In the genomic region with DNA sequence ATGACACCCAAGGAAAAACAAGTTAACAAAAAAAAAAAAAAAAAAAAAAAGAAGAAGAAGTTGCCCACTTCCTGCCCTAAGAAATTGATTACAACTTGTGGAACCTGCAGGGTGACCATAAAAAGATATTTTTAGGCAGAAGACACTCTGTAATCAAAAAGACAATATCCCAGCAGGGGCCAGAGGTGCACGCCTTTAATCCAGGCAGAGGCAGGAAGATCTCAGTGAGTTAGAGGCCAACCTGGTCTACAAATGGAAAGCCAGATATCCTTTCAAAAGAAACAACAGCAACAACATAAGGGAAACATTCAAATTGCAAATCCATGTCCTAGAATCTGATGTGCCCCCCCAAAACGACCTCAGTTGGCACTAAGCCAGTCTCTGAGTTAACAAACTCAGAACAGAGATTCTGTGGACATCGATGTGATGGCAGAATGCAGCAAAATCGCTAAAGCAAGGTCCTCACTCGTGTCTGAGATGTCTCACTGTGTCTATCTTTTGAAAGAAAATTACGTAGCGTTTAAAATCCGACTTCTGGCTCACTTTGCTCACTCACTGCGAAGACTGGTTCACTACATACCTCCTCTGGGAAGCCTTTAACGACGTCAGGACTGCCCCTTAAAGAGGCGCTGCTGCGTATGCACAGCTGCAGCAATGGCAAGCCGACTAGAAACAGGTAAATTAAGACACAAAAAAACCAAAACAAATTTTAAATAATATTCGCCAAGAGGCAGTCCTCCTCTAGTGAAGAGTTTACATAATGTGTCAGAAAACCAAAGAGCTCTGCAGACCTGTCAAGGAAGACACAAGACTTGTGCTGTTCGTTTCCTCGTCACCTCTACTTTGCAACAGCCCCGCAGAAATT, we compare ENCODE assay signal across 8 mouse cellular contexts. TPM values are rescaled to one million over a fixed set of nuclear protein-coding genes. Genes with fewer than 3 reads are reported as not detected.
A peak's percentile ranks its signal among the peaks of the same experiment; 100 is the strongest.
DNase-seq lines count a peak whose midpoint lies in the region; ATAC-seq and TF ChIP-seq lines count a peak whose summit lies in the region.

No protein-coding gene starts in this region.

- H3K4me2 ChIP-seq in hindbrain, postnatal 0 days (ENCODE audit: low read depth, low read length): peak overlapping the region; percentile 86
- H3K4me2 ChIP-seq in liver, postnatal 0 days (ENCODE audit: low read depth, low read length): peak overlapping the region; percentile 87

- no peak for ATAC-seq in hindbrain, postnatal 0 days
- no peak for ATAC-seq in liver, postnatal 0 days

- H3K9me3 ChIP-seq in hindbrain, postnatal 0 days (ENCODE audit: low read length): no peaks in the 10 kb centered on the region
- no peaks in the 10 kb centered on the region for H3K9me3 ChIP-seq in liver, postnatal 0 days (ENCODE audit: low read length)

- no peak for TF ChIP-seq CTCF in hindbrain, postnatal 0 days (IDR thresholded peaks at IDR 0.05; ENCODE audit: low read depth)
- TF ChIP-seq CTCF in liver, postnatal 0 days (IDR thresholded peaks at IDR 0.05; ENCODE audit: low read depth): no peak

- H3K27me3 ChIP-seq in hindbrain, postnatal 0 days (ENCODE audit: insufficient read depth, low read length): no peaks in the 10 kb centered on the region
- H3K27me3 ChIP-seq in liver, postnatal 0 days (ENCODE audit: insufficient read depth, low read length): no peaks in the 10 kb centered on the region

- H3K9ac ChIP-seq in hindbrain, postnatal 0 days (replicated peaks; ENCODE audit: low read length): peak overlapping the region; percentile 88
- H3K9ac ChIP-seq in liver, postnatal 0 days (replicated peaks): peak overlapping the region; percentile 91

- 0 out of 2 replicates have a peak, but pooled peaks cover 7% of the 10 kb centered on the region for H3K4me1 ChIP-seq in hindbrain, postnatal 0 days (ENCODE audit: insufficient read depth, low read length)
- H3K4me1 ChIP-seq in liver, postnatal 0 days (ENCODE audit: insufficient read depth): peaks cover 14% of the 10 kb centered on the region

- H3K4me3 ChIP-seq in hindbrain, postnatal 0 days (ENCODE audit: low read length): peak overlapping the region; percentile 93
- H3K4me3 ChIP-seq in liver, postnatal 0 days (ENCODE audit: low read depth, low read length): peak overlapping the region; percentile 96

- TF ChIP-seq EP300 in liver, postnatal 0 days (IDR thresholded peaks at IDR 0.05; ENCODE audit: low read depth): no peak

- H3K27ac ChIP-seq in hindbrain, postnatal 0 days: peak overlapping the region; percentile 94
- peak overlapping the region; percentile 94 for H3K27ac ChIP-seq in liver, postnatal 0 days (ENCODE audit: low read depth)

- 5% methylated on average over 18 of the region's 18 CpGs for WGBS in hindbrain, postnatal 0 days
- 3% methylated on average over 18 of the region's 18 CpGs for WGBS in liver, postnatal 0 days (ENCODE audit: insufficient replicate concordance)

- peak; percentile 48 for DNase-seq in embryo, embryonic 10 days (ENCODE audit: low spot score)
- no peak for DNase-seq in embryo, embryonic 9.5 days (ENCODE audit: extremely low spot score)
- peak; percentile 43 for DNase-seq in CD4-positive helper T cell, adult 2 months (ENCODE audit: low read depth, low spot score)
- DNase-seq in embryo, embryonic 11 days: peak; percentile 48
- peak; percentile 50 for DNase-seq in hindbrain, postnatal 0 days (ENCODE audit: low spot score)
- no peak for DNase-seq in liver, postnatal 0 days
- peak; percentile 16 for DNase-seq in right cerebral cortex, postnatal 25 days
- DNase-seq in urinary bladder, postnatal 25 days (ENCODE audit: low spot score): no peak

- no peaks in the 10 kb centered on the region for H3K36me3 ChIP-seq in hindbrain, postnatal 0 days (ENCODE audit: insufficient read depth, low read length)
- H3K36me3 ChIP-seq in liver, postnatal 0 days (replicated peaks; ENCODE audit: insufficient read depth, low read length): no peaks in the 10 kb centered on the region

RNA-seq across cellular contexts. Expression of a gene that starts 1.0 kb away (rescaled TPM):
- total RNA-seq in hindbrain, postnatal 0 days (2014; rRNA removed): 71.2 and 83.0 TPM in 2 replicates
- polyA plus RNA-seq in hindbrain, postnatal 0 days (2015; fragmentation: Nextera tagmentation; extraction: Ambion mirVana): 32.6 and 32.9 TPM in 2 replicates
- polyA plus RNA-seq in liver, postnatal 0 days (2015; fragmentation: Nextera tagmentation; extraction: Ambion mirVana): 8.5 and 10.0 TPM in 2 replicates

RNA-seq across cellular contexts. Expression of a gene that starts 22.4 kb away (rescaled TPM):
- 61.0 and 62.1 TPM in 2 replicates for total RNA-seq in hindbrain, postnatal 0 days (2014; rRNA removed)
- polyA plus RNA-seq in hindbrain, postnatal 0 days (2015; fragmentation: Nextera tagmentation; extraction: Ambion mirVana): 41.9 and 45.6 TPM in 2 replicates
- 12.1 and 13.4 TPM in 2 replicates for polyA plus RNA-seq in liver, postnatal 0 days (2015; fragmentation: Nextera tagmentation; extraction: Ambion mirVana)

RNA-seq across cellular contexts. Expression of a gene that starts 22.8 kb away (rescaled TPM):
- total RNA-seq in hindbrain, postnatal 0 days (2014; rRNA removed): 43.9 and 45.5 TPM in 2 replicates
- 38.8 and 48.5 TPM in 2 replicates for polyA plus RNA-seq in hindbrain, postnatal 0 days (2015; fragmentation: Nextera tagmentation; extraction: Ambion mirVana)
- polyA plus RNA-seq in liver, postnatal 0 days (2015; fragmentation: Nextera tagmentation; extraction: Ambion mirVana): 2.7 and 2.8 TPM in 2 replicates

RNA-seq across cellular contexts. Expression of a gene that starts 48.4 kb away (rescaled TPM):
- total RNA-seq in hindbrain, postnatal 0 days (2014; rRNA removed): 19.9 and 22.5 TPM in 2 replicates
- 23.2 and 23.6 TPM in 2 replicates for polyA plus RNA-seq in hindbrain, postnatal 0 days (2015; fragmentation: Nextera tagmentation; extraction: Ambion mirVana)
- 7.2 and 8.1 TPM in 2 replicates for polyA plus RNA-seq in liver, postnatal 0 days (2015; fragmentation: Nextera tagmentation; extraction: Ambion mirVana)

RNA-seq across cellular contexts. Expression of a gene that starts 59.3 kb away (rescaled TPM):
- total RNA-seq in hindbrain, postnatal 0 days (2014; rRNA removed): 28.2 and 28.4 TPM in 2 replicates
- polyA plus RNA-seq in hindbrain, postnatal 0 days (2015; fragmentation: Nextera tagmentation; extraction: Ambion mirVana): 43.5 and 43.8 TPM in 2 replicates
- polyA plus RNA-seq in liver, postnatal 0 days (2015; fragmentation: Nextera tagmentation; extraction: Ambion mirVana): 15.7 and 18.0 TPM in 2 replicates

Comparison
In these comparisons a context has a peak if more than half of its experiments do, and no peak if none do; other contexts are left out.
1. DNase-seq: peak in embryo, embryonic 10 days (single experiment), CD4-positive helper T cell, adult 2 months (single experiment), embryo, embryonic 11 days (single experiment), hindbrain, postnatal 0 days (single experiment) and right cerebral cortex, postnatal 25 days (single experiment); none in embryo, embryonic 9.5 days (single experiment), liver, postnatal 0 days (single experiment) and urinary bladder, postnatal 25 days (single experiment).
2. RNA of a gene that starts 22.8 kb away (polyA plus RNA-seq): 38.8 to 48.5 TPM in hindbrain, postnatal 0 days; 2.7 to 2.8 TPM in liver, postnatal 0 days; every median in the first group is over 10 times any median in the second.